Mouse (Mus musculus) gastrocnemius, postnatal 14 days (tissue): ENCODE data around the gene Gm45233. TPM values are rescaled to one million over a fixed set of nuclear protein-coding genes. Genes with fewer than 3 reads are reported as not detected.
A peak's percentile ranks its signal among the peaks of the same experiment; 100 is the strongest.

ENCODE experiments used
- DNase-seq: peaks from one replicate; pipeline ENCODE4 v3.0.0; 2021; ENCODE audit warnings: mixed read lengths
- intact Hi-C: fragments of 180-260 bp; cut with DNase I; formaldehyde crosslinking; loops from one replicate; pipeline ENCODE4 v1.15.1; 2025; ENCODE audit warnings: low total_unique reads
- microRNA-seq, 2 experiments: library from miRNA; unstranded; fragments of <30 nt; microRNA quantifications; one replicate each; pipeline ENCODE4 v1.2.0; 2021
- total RNA-seq, 2 experiments: library from RNA; stranded (reverse); gene quantifications; 2 replicates each; pipeline ENCODE4 v1.2.3; 2021

The Gm45233 gene
- total RNA-seq, 2 experiments from 2014 or later, result 0.80 TPM; not detected in 1

DNA sequence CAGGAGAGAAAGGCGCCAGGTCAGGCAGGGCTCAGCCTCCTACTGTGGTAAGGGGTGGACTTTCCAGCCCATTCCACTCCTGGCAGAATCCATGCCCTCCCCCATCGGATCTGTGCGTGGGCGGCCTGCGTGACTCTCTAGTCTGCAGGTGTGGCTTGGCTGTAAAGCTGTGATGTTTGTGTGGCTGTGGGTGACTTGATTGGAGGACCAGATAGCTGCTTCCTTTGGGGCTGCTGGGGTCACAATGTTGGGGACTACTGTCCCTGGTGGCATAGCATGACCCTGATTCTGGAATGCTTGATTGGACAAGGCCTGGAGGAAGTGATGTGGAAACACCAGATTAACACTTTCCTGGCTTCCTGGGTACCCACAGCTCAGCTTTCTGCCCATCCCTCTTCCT lies 44.7 kb downstream of the Gm45233 start:
- intact Hi-C loops, result no loop called here
- DNase-seq, result no peak

DNA sequence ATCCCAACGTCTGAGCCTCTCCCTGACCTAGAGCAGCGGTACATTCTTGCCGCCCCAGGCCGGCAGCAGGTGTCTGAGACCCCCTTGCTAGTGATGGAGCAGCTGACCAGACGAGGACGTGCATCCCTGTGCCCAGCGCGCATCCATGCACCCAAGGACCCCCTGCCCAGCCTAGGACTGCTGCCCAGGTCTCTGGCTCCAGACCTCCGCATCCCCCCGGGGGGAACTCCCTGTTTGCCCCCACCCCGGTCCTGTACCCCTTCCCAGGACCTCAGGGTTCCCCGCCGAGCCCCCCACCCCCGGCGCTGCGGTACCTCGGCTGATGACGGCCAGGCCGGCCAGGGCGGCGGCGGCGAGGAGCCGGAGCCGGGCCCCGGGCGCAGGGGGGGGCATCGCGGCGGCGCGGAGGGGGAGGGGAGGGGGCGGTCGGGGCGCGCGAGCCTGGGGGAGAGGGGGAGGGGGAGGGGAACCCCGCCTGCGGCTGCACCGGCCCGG lies 45.8 kb downstream of the Gm45233 start, which contains the start of gene Iglon5:
Gene Iglon5, minus strand, starts transcription at position 445 of the 495 bp plus-strand sequence.
- DNase-seq, result no peak
- intact Hi-C loops, result no loop called here

DNA sequence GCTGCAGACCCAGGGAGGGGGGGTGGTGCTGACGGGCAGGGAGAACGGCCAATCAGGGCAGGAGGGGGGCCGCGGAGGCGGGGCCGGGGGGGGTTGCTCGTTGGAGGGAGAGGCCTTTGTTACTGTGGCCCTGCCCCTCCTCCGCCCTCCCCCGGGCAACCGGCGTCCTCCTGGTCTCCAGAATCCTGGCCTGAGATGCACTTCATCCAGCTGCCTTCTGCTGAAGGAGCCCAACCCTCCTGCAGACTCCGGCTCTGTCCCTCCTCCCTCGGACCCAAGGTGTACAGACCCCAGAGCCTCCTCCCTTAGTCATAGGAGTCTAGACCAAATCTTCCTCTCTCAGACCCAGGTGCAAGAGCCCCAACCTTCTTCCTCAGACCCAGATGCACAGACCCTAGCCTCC lies 46.3 kb downstream of the Gm45233 start:
- peak; percentile 62 for DNase-seq

DNA sequence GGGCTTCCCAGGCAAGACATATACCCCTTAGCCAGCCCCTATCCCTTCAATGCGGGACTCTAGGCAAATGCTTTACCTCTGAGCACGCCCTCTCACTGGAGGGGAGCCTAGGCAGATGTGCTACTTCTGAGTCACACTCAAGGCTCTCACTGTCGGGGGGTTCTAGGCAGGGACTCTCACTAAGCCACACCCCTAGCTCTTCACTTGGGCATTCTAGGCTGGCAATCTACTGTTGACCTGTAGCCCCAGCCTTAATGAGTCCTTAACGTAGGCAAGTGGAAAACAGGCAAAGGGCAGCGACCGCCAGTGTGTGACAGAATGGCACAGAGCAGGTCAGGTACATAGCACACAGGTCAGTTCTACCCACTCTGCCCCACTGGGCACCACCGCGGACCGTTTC lies 46.9 kb downstream of the Gm45233 start:
- DNase-seq, result no peak
- intact Hi-C loops, result no loop called here

More for the DNA sequence above, 46.3 kb downstream of the Gm45233 start:
- intact Hi-C loops, result no loop called here

DNA sequence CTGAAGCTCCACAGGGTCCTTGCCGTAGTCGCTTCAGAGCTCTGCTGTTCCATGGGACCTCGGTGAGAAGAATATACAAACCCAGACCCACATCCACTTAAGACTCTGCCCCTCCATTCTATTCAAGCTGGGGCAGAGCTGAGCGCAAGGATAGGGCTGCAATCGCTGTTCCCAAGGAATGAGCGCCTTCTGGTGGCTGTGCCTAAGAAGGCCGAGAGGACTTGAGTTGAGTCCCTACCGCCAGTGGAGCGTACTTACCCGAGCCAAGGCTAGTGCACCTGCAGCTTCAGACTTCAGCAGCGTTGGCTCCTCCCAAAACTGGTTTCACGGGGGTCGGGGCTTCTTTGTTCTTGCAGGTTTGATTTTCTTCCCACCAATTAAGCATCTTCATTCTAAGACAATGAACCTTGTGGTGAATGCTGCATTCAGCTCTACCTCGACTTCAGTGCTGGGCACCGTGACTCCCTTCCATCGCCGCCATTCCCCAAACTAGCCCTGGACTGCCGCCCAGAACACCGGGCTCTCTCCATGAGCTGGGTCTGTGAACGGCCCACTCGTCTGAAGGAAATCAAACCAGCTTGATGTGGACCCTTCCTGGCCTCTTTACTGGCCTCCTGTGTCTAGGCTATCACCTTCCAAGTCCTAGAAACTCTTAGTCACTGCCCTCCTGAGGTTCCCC lies 51.6 kb downstream of the Gm45233 start:
- intact Hi-C loops, result no loop called here
- DNase-seq, result peak; percentile 32

DNA sequence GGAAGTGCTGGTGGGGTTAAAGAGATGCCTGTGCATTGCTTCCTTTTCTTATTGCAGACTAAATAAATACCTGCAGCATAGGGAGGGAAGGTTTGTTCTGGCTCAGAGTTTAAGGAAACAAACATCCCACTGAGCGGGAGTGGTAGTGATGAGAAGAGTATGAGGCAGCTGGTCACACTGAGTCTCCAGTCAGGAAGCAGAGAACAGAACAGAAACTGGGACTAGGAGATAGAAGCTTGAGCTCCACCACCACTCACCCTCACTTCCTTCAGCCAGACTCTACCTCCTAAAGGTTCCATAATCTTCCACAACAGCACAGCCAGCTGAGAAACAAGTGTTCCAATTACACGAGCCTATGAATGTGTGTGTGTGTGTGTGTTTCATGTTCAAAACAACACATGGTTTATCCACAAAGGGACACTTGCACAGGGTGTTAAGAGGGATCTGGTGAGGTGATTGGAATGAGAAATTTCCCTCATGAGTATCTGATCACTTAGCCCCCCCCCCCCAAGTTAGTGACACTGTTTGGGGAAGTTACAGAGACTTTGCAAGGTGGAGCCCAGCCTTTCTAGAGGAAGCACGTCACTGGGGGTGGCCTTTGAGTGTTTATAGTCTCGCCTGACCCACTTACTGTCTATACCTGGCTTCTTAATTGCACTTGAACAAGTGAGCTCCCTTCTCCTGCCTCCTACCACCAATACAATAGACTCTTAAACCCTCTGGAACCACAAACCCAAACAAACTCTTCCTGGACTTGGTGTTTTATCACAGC lies 68.0 kb downstream of the Gm45233 start:
- intact Hi-C loops, result no loop called here
- DNase-seq, result no peak

DNA sequence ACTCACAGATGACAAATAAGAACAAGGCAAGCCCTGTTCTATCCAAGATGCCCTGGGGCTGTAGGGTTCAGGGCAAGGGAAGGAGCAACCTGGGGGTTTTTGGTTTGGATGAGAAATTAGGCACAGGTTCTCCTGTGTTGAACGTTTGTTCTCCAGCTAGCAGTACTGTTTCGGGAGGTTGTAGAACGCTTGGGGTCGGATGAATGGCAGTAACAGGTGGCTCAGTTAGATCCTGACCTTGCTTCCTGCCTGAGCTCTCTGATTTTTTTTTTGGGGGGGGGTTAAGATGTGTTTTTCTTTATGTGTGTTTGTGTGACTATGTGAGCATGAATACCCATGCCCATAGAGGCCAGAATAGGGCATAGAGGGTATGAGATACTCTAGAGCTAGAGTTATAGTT lies 68.6 kb downstream of the Gm45233 start:
- intact Hi-C loops, result no loop called here
- DNase-seq, result no peak

Small RNA genes lying within 50 kb of the gene (microRNA-seq; reads per million reads assigned to microRNA genes)
- 2.5 to 3.5 reads per million in 2 experiments for gene Mir7051

Other genes starting within 250 kb of the Gm45233 start
- 1 to 10 TPM; 9.4 to 9.7 TPM for gene Zfp715, start 130.8 kb upstream of the Gm45233 start, total RNA-seq
- not detected for gene Siglecf, start 92.8 kb upstream of the Gm45233 start, total RNA-seq
- under 1 TPM in 1 of 2 experiments, not detected in 1; 0.08 TPM for gene Siglecg, start 35.9 kb upstream of the Gm45233 start, total RNA-seq
- gene Lim2, start 16.5 kb upstream of the Gm45233 start, total RNA-seq, result not detected
- not detected for gene Nkg7, start 7.1 kb upstream of the Gm45233 start, total RNA-seq
- gene Cldnd2, start 3.3 kb upstream of the Gm45233 start, total RNA-seq, result not detected
- gene Etfb, start within 50 bp of the Gm45233 start, total RNA-seq, result 100 to 1,000 TPM; 341 to 442 TPM
- gene Vsig10l, start 19.0 kb downstream of the Gm45233 start, total RNA-seq, result 1 to 10 TPM; 1.4 to 1.8 TPM
- gene Iglon5, start 45.9 kb downstream of the Gm45233 start, total RNA-seq, result under 1 TPM; 0.27 to 0.70 TPM
- gene 4931406B18Rik, start 61.8 kb downstream of the Gm45233 start, total RNA-seq, result not detected
- 1 to 10 TPM; 1.7 to 2.1 TPM for gene Cd33, start 100.3 kb downstream of the Gm45233 start, total RNA-seq
- under 1 TPM; 0.64 to 0.88 TPM for gene Zfp658, start 118.1 kb downstream of the Gm45233 start, total RNA-seq
- gene Zfp719, start 135.5 kb downstream of the Gm45233 start, total RNA-seq, result 1 to 10 TPM; 3.7 to 5.6 TPM
- gene Zfp819, start 163.0 kb downstream of the Gm45233 start, total RNA-seq, result not detected
- gene Ceacam18, start 190.6 kb downstream of the Gm45233 start, total RNA-seq, result not detected
- under 1 TPM; 0.78 to 0.80 TPM for gene Siglece, start 216.0 kb downstream of the Gm45233 start, total RNA-seq
- gene Ctu1, start 227.9 kb downstream of the Gm45233 start, total RNA-seq, result 1 to 10 TPM; 2.2 to 2.9 TPM
- not detected for gene Klk14, start 246.3 kb downstream of the Gm45233 start, total RNA-seq